Mouse (Mus musculus): ENCODE measurements around the gene Drc3. TPM values are rescaled to one million over a fixed set of nuclear protein-coding genes. Genes with fewer than 3 reads are reported as not detected.

The Drc3 gene
- polyA plus RNA-seq, 1 experiment from 2014 or later = 2.2 TPM

GRCm38 (mm10) chr11:60397172-60397571 is 44.0 kb downstream of the Drc3 start:
- Histone ChIP-seq H3K27me3 (replicated peaks; ENCODE audit: control insufficient read depth, insufficient read depth, low read length) (no peaks in the 10 kb centered on the region), H3K4me3 (ENCODE audit: low read length) (no peak overlapping the region), H3K27ac (ENCODE audit: low read length) (no peak overlapping the region), H3K9ac (ENCODE audit: low read depth, low read length) (no peak overlapping the region), H3K36me3 (ENCODE audit: control insufficient read depth, insufficient read depth, low read length) (peaks cover 2% of the 10 kb centered on the region; the same call in 1 of the 2 replicates), H3K9me3 (ENCODE audit: control insufficient read depth, low read length) (no peaks in the 10 kb centered on the region), H3K4me1 (ENCODE audit: control insufficient read depth, insufficient read depth, low read length) (no peaks in the 10 kb centered on the region), H3K4me2 (ENCODE audit: low read depth, low read length) (no peak overlapping the region)
- ATAC-seq = no peak
- WGBS = 92% methylated on average over 2 of the region's 2 CpGs

GRCm38 (mm10) chr11:60406606-60407005 is 53.5 kb downstream of the Drc3 start:
- Histone ChIP-seq H3K9ac (ENCODE audit: low read depth, low read length) (no peak overlapping the region), H3K36me3 (ENCODE audit: control insufficient read depth, insufficient read depth, low read length) (peaks cover 18% of the 10 kb centered on the region), H3K4me2 (ENCODE audit: low read depth, low read length) (no peak overlapping the region), H3K4me3 (ENCODE audit: low read length) (no peak overlapping the region), H3K27me3 (replicated peaks; ENCODE audit: control insufficient read depth, insufficient read depth, low read length) (no peaks in the 10 kb centered on the region), H3K27ac (ENCODE audit: low read length) (no peak overlapping the region), H3K4me1 (ENCODE audit: control insufficient read depth, insufficient read depth, low read length) (no peaks in the 10 kb centered on the region), H3K9me3 (ENCODE audit: control insufficient read depth, low read length) (no peaks in the 10 kb centered on the region)
- 100% methylated on average over 1 of the region's 1 CpGs for WGBS
- no peak for ATAC-seq

GRCm38 (mm10) chr11:60412173-60412572 is 59.0 kb downstream of the Drc3 start:
- Histone ChIP-seq H3K4me1 (ENCODE audit: control insufficient read depth, insufficient read depth, low read length) (0 out of 2 replicates have a peak, but pooled peaks cover 3% of the 10 kb centered on the region), H3K9me3 (ENCODE audit: control insufficient read depth, low read length) (no peaks in the 10 kb centered on the region), H3K4me2 (ENCODE audit: low read depth, low read length) (no peak overlapping the region), H3K4me3 (ENCODE audit: low read length) (no peak overlapping the region), H3K27me3 (replicated peaks; ENCODE audit: control insufficient read depth, insufficient read depth, low read length) (no peaks in the 10 kb centered on the region), H3K27ac (ENCODE audit: low read length) (no peak overlapping the region), H3K36me3 (ENCODE audit: control insufficient read depth, insufficient read depth, low read length) (peaks cover 2% of the 10 kb centered on the region; the same call in 1 of the 2 replicates), H3K9ac (ENCODE audit: low read depth, low read length) (no peak overlapping the region)
- WGBS = 9% methylated on average over 3 of the region's 3 CpGs
- no peak for ATAC-seq

- Histone ChIP-seq H3K27ac (ENCODE audit: low read length) (no peak overlapping the region), H3K4me1 (ENCODE audit: control insufficient read depth, insufficient read depth, low read length) (0 out of 2 replicates have a peak, but pooled peaks cover 3% of the 10 kb centered on the region), H3K9me3 (ENCODE audit: control insufficient read depth, low read length) (no peaks in the 10 kb centered on the region), H3K27me3 (replicated peaks; ENCODE audit: control insufficient read depth, insufficient read depth, low read length) (no peaks in the 10 kb centered on the region), H3K9ac (ENCODE audit: low read depth, low read length) (no peak overlapping the region), H3K36me3 (ENCODE audit: control insufficient read depth, insufficient read depth, low read length) (peaks cover under 1% of the 10 kb centered on the region; the same call in 1 of the 2 replicates), H3K4me3 (ENCODE audit: low read length) (no peak overlapping the region), H3K4me2 (ENCODE audit: low read depth, low read length) (no peak overlapping the region)
- ATAC-seq = no peak
- WGBS = 81% methylated on average over 2 of the region's 2 CpGs
These were observed 59.8 kb downstream of the Drc3 start for GRCm38 (mm10) chr11:60412921-60413320.

GRCm38 (mm10) chr11:60416590-60416962 is 63.4 kb downstream of the Drc3 start:
- peak; percentile 53 for ATAC-seq

GRCm38 (mm10) chr11:60416963-60417716 is 64.0 kb downstream of the Drc3 start, which contains the start of gene Gid4:
Gene Gid4, plus strand, starts transcription at chr11:60417145.
- no peaks in the 10 kb centered on the region for H3K9me3 ChIP-seq (ENCODE audit: control insufficient read depth, low read length)
- H3K4me3 ChIP-seq (ENCODE audit: low read length) = peak within 1 kb of the TSS; percentile 88
- H3K36me3 ChIP-seq (ENCODE audit: control insufficient read depth, insufficient read depth, low read length) = no peaks in the 10 kb centered on the region
- peak within 1 kb of the TSS; percentile 90 for H3K27ac ChIP-seq (ENCODE audit: low read length)
- peak within 1 kb of the TSS; percentile 90 for H3K4me2 ChIP-seq (ENCODE audit: low read depth, low read length)
- peak within 1 kb of the TSS; percentile 95 for H3K9ac ChIP-seq (ENCODE audit: low read depth, low read length)
- peaks cover 15% of the 10 kb centered on the region for H3K4me1 ChIP-seq (ENCODE audit: control insufficient read depth, insufficient read depth, low read length)
- under 1% methylated on average over 74 of the region's 81 CpGs for WGBS
- no peaks in the 10 kb centered on the region for H3K27me3 ChIP-seq (replicated peaks; ENCODE audit: control insufficient read depth, insufficient read depth, low read length)
- ATAC-seq = peak; percentile 97

More at GRCm38 (mm10) chr11:60416590-60416962, 63.4 kb downstream of the Drc3 start:
- under 1% methylated on average over 21 of the region's 21 CpGs for WGBS
- H3K9me3 ChIP-seq (ENCODE audit: control insufficient read depth, low read length) = no peaks in the 10 kb centered on the region
- H3K4me1 ChIP-seq (ENCODE audit: control insufficient read depth, insufficient read depth, low read length) = peaks cover 15% of the 10 kb centered on the region
- peak overlapping the region; percentile 89 for H3K9ac ChIP-seq (ENCODE audit: low read depth, low read length)
- no peaks in the 10 kb centered on the region for H3K27me3 ChIP-seq (replicated peaks; ENCODE audit: control insufficient read depth, insufficient read depth, low read length)
- peak overlapping the region; percentile 54 for H3K27ac ChIP-seq (ENCODE audit: low read length)
- H3K36me3 ChIP-seq (ENCODE audit: control insufficient read depth, insufficient read depth, low read length) = no peaks in the 10 kb centered on the region
- H3K4me3 ChIP-seq (ENCODE audit: low read length) = peak overlapping the region; percentile 88
- H3K4me2 ChIP-seq (ENCODE audit: low read depth, low read length) = peak overlapping the region; percentile 65

GRCm38 (mm10) chr11:60417717-60418472 is 64.8 kb downstream of the Drc3 start, which contains the start of gene Atpaf2:
Gene Atpaf2, minus strand, starts transcription at chr11:60418457.
- peak within 1 kb of the TSS; percentile 90 for H3K4me2 ChIP-seq (ENCODE audit: low read depth, low read length)
- no peaks in the 10 kb centered on the region for H3K27me3 ChIP-seq (replicated peaks; ENCODE audit: control insufficient read depth, insufficient read depth, low read length)
- H3K9me3 ChIP-seq (ENCODE audit: control insufficient read depth, low read length) = no peaks in the 10 kb centered on the region
- H3K9ac ChIP-seq (ENCODE audit: low read depth, low read length) = peak within 1 kb of the TSS; percentile 95
- ATAC-seq = peak; percentile 49
- H3K27ac ChIP-seq (ENCODE audit: low read length) = peak within 1 kb of the TSS; percentile 90
- H3K36me3 ChIP-seq (ENCODE audit: control insufficient read depth, insufficient read depth, low read length) = no peaks in the 10 kb centered on the region
- under 1% methylated on average over 39 of the region's 39 CpGs for WGBS
- H3K4me1 ChIP-seq (ENCODE audit: control insufficient read depth, insufficient read depth, low read length) = peaks cover 15% of the 10 kb centered on the region
- peak within 1 kb of the TSS; percentile 88 for H3K4me3 ChIP-seq (ENCODE audit: low read length)

- 7% methylated on average over 6 of the region's 6 CpGs for WGBS
- H3K27me3 ChIP-seq (replicated peaks; ENCODE audit: control insufficient read depth, insufficient read depth, low read length) = no peaks in the 10 kb centered on the region
- H3K4me2 ChIP-seq (ENCODE audit: low read depth, low read length) = peak overlapping the region; percentile 90
- H3K27ac ChIP-seq (ENCODE audit: low read length) = peak overlapping the region; percentile 90
- H3K4me3 ChIP-seq (ENCODE audit: low read length) = peak overlapping the region; percentile 88
- 0 out of 2 replicates have a peak, but pooled peaks have one; percentile 13 for ATAC-seq
- H3K9me3 ChIP-seq (ENCODE audit: control insufficient read depth, low read length) = no peaks in the 10 kb centered on the region
- no peaks in the 10 kb centered on the region for H3K36me3 ChIP-seq (ENCODE audit: control insufficient read depth, insufficient read depth, low read length)
- peaks cover 15% of the 10 kb centered on the region for H3K4me1 ChIP-seq (ENCODE audit: control insufficient read depth, insufficient read depth, low read length)
- peak overlapping the region; percentile 95 for H3K9ac ChIP-seq (ENCODE audit: low read depth, low read length)
These were observed 65.3 kb downstream of the Drc3 start for GRCm38 (mm10) chr11:60418473-60418803.

GRCm38 (mm10) chr11:60422046-60422668 is 69.0 kb downstream of the Drc3 start:
- no peaks in the 10 kb centered on the region; the same call in 1 of the 2 replicates for H3K36me3 ChIP-seq (ENCODE audit: control insufficient read depth, insufficient read depth, low read length)
- no peak overlapping the region for H3K9ac ChIP-seq (ENCODE audit: low read depth, low read length)
- H3K4me2 ChIP-seq (ENCODE audit: low read depth, low read length) = no peak overlapping the region
- 72% methylated on average over 5 of the region's 6 CpGs for WGBS
- peaks cover 11% of the 10 kb centered on the region for H3K4me1 ChIP-seq (ENCODE audit: control insufficient read depth, insufficient read depth, low read length)
- no peaks in the 10 kb centered on the region for H3K9me3 ChIP-seq (ENCODE audit: control insufficient read depth, low read length)
- no peak for ATAC-seq
- H3K4me3 ChIP-seq (ENCODE audit: low read length) = no peak overlapping the region
- no peak overlapping the region for H3K27ac ChIP-seq (ENCODE audit: low read length)
- H3K27me3 ChIP-seq (replicated peaks; ENCODE audit: control insufficient read depth, insufficient read depth, low read length) = no peaks in the 10 kb centered on the region

Data from intestine, embryonic 16.5 days (tissue).